Mouse (Mus musculus) cerebellum, adult 8-10 months (tissue): ENCODE results near the gene Pbrm1.

Source experiments
- DNase-seq: peaks from one replicate; pipeline ENCODE4 v3.0.0; 2022

Pbrm1 gene

GRCm38 (mm10) chr14:31081147-31081546 is 62.2 kb downstream of the Pbrm1 start:
- DNase-seq = no peak

- DNase-seq = no peak
These were observed 68.5 kb downstream of the Pbrm1 start for GRCm38 (mm10) chr14:31087433-31087832.

GRCm38 (mm10) chr14:31088515-31088914 is 69.6 kb downstream of the Pbrm1 start:
- no peak for DNase-seq

GRCm38 (mm10) chr14:31089918-31090317 is 71.0 kb downstream of the Pbrm1 start:
- no peak for DNase-seq

GRCm38 (mm10) chr14:31105156-31105555 is 86.2 kb downstream of the Pbrm1 start:
- DNase-seq = no peak

- DNase-seq = no peak
These were observed 91.7 kb downstream of the Pbrm1 start for GRCm38 (mm10) chr14:31110613-31111012.

GRCm38 (mm10) chr14:31112187-31112586 is 93.2 kb downstream of the Pbrm1 start:
- no peak for DNase-seq

- no peak for DNase-seq
These were observed 95.1 kb downstream of the Pbrm1 start for GRCm38 (mm10) chr14:31114011-31114410.

GRCm38 (mm10) chr14:31115522-31115921 is 96.6 kb downstream of the Pbrm1 start:
- DNase-seq = no peak

- no peak for DNase-seq
These were observed 106.5 kb downstream of the Pbrm1 start for GRCm38 (mm10) chr14:31125106-31126075.

GRCm38 (mm10) chr14:31126826-31127225 is 107.9 kb downstream of the Pbrm1 start:
- no peak for DNase-seq

GRCm38 (mm10) chr14:31128101-31128825 is 109.3 kb downstream of the Pbrm1 start:
- DNase-seq = no peak

GRCm38 (mm10) chr14:31128826-31129219 is 109.9 kb downstream of the Pbrm1 start, which contains the start of gene Smim4:
TSS of gene Smim4 (minus strand) at chr14:31128956.
- peak; percentile 91 for DNase-seq

- no peak for DNase-seq
These were observed 110.6 kb downstream of the Pbrm1 start for GRCm38 (mm10) chr14:31129326-31130235.

GRCm38 (mm10) chr14:31130236-31131220 is 111.6 kb downstream of the Pbrm1 start, which contains the start of gene Nt5dc2:
TSS of gene Nt5dc2 (plus strand) at chr14:31131053.
- DNase-seq = no peak

GRCm38 (mm10) chr14:31131272-31131821 is 112.4 kb downstream of the Pbrm1 start:
- DNase-seq = no peak

GRCm38 (mm10) chr14:31132031-31132430 is 113.1 kb downstream of the Pbrm1 start:
- no peak for DNase-seq

- DNase-seq = no peak
These were observed 113.6 kb downstream of the Pbrm1 start for GRCm38 (mm10) chr14:31132491-31132975.

- no peak for DNase-seq
These were observed 114.2 kb downstream of the Pbrm1 start for GRCm38 (mm10) chr14:31133023-31133665.
